Mouse (Mus musculus) c-Kit-positive CD71-positive TER-119-positive erythroid progenitor cells, embryonic 14.5 days (primary cell): ENCODE measurements around the gene Lama1.

Experiments used
- DNase-seq: peaks from one replicate; pipeline ENCODE4 v3.0.0-alpha.2; 2013; ENCODE audit warnings: low spot score

The Lama1 gene

GRCm38 (mm10) chr17:67696694-67697386 lies at the start of gene Lama1:
Gene Lama1, plus strand, starts transcription at chr17:67697259.
- no peak for DNase-seq

DNA sequence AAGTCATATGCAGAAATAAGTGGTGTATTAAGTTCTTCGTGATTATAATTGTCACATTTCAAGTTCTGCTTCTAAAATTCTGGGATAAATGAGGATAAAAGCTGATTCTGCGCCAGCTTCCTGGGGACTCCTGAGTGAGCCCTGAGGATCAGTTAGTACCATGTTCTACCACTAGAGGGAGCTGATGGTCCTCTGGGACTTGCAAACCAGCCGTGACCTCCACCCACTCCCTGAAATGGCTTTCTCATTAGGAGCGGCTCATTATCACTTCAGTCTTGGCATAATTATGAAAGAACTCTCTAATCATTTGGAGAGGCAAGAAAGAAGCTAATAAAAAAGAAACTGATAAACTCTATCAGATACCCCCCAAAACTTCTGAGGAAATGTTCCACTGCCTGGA lies 45.6 kb upstream of the Lama1 start:
- DNase-seq, result peak; percentile 34

DNA sequence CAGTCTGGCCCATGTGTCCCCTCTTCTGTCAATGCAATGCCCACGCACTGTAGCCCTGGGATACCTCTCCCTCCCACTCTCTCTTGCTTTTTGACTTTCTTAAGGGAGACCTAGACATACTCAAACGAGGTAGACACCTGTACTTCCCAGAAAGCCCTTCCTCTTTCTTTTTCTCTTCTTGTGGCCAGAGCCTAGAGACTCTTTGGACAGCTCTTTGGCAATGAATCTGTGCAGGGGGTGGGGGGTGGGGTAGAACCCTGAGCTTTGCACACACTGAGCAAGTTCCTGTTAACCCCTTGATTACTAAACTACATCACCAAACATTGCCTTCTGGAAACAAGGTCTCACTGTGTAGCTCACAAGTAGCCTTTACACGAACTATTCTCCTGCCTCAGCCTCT lies 32.8 kb upstream of the Lama1 start:
- DNase-seq, result no peak

DNA sequence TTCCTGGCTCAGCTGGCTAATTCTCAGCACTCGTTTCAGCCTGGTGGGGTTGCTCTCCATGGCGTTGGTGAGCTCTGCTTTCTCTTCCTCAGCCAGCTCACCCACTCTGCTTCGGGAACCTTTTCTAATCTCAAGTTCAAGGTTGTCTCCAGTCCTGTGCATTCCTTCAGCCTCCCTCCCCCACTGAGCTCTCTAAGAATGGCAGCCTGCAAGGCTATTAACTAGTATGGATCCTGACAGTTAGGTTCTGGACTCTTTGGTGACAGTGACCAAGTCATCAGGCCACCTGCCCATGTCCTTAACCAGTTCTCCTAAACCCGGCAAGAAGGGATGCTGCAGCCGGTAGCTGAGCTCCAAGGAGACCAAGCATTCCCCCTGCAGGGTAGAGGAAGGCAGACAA lies 30.1 kb upstream of the Lama1 start:
- no peak for DNase-seq

DNA sequence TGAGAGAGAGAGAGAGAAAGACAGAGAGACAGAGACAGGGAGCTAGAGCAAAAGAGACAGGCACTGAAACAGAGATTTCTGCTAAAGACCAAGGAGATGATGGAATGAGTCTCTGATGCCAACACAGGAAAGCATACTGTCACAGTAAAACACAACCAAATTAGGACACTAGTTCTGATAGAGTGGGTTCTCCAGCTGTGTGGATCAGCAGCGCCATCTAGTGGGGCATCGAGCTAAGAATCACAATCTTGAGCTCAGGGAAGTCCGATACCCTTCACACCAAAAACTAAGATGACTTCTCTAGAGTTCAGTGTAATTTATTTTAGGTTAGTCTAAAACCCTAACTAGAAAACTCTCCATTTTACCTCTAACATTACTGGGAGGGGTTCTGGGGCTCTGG lies 29.1 kb upstream of the Lama1 start:
- peak; percentile 9 for DNase-seq

DNA sequence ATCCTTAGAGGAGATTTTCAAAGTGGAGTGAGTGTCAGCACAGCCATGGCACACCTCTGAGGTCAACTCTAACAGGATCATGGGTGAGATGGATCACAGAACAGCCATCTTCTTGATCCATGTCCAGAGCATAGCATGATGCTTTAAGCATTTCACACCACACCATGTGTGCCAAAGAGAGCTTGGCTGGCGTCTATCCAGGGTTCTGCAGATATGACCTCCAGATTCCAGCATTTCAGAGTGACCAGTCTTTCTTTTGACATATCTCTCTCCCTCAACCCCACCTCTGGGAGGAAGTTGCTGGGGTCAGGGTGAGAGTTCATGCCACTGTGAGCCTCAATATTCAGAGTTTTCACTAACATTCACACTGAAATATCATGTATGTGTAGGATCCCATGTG lies 18.5 kb upstream of the Lama1 start:
- no peak for DNase-seq

GRCm38 (mm10) chr17:67681084-67681483 lies 16.0 kb upstream of the Lama1 start:
- DNase-seq, result no peak

DNA sequence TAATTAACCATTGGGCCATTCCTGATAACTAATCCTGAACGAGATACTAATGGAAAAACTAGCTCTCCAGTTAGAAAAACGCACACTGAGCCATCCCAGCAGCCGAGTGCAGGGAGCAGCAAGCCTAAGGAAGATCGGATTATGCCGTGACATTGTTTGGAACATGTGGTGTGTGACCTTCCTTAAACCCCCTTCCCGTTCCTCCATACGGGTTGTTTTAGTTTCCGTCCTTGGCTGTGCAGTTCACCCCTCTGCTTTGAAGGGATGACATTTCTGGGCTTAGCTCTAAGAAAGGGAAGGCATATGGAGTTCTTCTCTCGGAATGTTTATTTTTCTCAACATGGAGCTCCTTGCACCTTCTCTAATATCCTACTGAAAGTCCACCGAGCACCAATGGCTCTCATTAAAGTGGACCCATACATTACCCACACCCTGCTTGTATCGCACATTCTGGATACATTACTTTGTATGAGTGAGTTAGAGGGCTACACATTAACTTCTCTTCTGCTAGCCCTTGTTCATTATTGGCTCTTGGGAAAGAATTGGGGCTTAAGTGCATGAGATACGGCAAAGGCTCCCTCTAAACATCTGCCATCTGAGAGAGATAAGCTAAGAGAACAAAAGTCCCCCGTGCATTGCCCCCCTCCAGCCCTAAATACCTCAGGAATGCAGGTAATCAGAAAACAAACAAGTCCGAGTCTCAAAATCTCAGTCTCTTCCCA lies 11.9 kb upstream of the Lama1 start:
- DNase-seq, result no peak

GRCm38 (mm10) chr17:67687505-67687904 lies 9.6 kb upstream of the Lama1 start:
- no peak for DNase-seq

GRCm38 (mm10) chr17:67690689-67691088 lies 6.4 kb upstream of the Lama1 start:
- no peak for DNase-seq

DNA sequence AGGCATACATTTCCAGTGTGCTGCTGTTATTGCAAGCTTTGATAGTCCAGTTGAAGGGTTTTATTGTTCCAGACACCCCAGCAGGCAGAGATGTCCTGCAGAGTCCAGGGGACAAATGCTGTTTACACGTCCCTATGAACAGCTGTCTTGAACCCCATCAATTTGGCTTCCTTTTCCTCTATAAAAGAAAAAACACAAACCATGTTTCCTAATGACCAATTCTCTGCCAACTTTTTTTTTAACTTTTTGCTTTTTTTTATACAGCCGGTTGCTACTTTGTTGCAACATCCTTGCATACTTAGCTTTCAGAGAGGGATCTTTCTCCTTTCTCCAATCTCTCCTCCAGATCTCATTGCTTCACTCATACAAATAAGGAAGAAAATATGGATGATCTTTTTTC lies 4.4 kb upstream of the Lama1 start:
- no peak for DNase-seq

- no peak for DNase-seq
Measured at GRCm38 (mm10) chr17:67693861-67694260, 3.2 kb upstream of the Lama1 start.

GRCm38 (mm10) chr17:67697461-67697891 lies 417 bp downstream of the Lama1 start:
- no peak for DNase-seq

DNA sequence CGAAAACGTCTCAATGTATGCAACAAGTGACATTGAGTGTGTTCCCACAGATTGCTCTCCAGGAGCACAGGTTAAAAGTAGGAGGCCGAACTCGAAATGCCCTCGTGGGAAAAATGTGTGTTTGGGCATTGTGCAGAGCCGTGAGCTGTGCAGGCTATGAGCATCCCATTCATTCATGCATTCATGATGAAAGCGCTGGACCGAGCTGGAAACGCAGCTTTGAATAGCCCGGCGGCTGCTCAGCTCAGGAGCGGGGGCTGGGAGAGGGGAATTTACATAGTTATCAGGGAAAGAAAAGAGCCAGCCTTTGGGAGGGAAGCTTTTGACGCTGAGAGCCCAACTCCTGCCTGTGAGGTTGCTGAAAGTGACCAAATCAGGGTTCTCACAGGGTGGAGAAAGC lies 1.2 kb downstream of the Lama1 start:
- DNase-seq, result no peak

DNA sequence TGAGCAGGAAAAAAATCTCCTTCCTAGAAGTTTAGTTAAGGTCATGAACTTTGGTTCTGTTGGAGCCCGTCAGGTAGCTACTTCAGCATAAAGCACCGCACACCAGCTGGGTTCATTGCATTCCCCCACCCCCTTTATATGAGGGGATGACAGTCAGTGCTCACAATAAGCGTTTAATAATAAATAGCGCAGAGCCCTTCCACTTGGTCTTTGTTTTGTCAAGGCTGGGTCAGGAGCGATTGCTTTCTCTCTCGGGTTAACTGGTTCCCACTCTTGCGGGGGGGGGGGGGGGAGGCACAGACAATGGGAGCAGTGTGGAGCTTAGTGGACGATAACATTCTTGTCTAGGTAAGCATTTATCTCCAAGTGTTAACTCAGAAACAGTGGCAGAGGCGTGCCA lies 4.7 kb downstream of the Lama1 start:
- DNase-seq, result no peak

- no peak for DNase-seq
Measured at GRCm38 (mm10) chr17:67702941-67703340, 5.9 kb downstream of the Lama1 start.

DNA sequence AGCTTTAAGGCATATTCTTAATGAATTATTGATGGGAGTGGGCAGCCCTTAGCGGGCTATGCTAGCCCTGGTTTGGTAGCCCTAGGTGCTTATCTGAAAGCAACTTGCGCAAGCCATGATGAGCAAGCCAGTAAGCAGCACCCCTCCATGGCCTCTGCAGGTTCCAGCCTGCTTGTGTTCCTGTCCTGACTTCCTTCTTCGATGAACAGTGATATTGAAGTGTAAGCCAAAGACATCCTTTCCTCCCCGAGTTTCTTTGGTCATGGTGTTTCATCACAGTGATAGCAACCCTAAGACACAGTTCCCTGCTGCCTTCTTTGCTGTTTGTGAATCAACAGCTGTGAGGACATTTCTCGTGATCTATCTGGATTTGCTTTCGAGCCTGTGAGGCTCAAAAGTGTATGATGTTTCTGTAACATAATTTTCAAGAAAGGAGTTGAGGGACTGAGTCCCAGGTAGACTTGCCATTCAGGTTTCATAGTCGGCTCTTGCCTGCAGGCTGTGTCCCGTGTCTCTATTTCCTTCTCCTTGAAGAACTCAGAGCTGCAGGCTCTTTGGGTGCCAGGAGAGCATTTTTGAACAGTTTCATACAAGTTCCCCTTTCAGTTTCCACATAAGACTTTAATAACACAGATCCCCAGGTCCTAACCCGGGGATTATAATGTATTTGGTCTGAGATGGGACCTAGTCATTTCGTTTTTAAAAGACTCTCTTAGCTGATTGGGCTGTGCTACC lies 8.1 kb downstream of the Lama1 start:
- DNase-seq, result no peak

GRCm38 (mm10) chr17:67706372-67706771 lies 9.3 kb downstream of the Lama1 start:
- no peak for DNase-seq

- DNase-seq, result no peak
Measured at GRCm38 (mm10) chr17:67707793-67708364, 10.8 kb downstream of the Lama1 start.

DNA sequence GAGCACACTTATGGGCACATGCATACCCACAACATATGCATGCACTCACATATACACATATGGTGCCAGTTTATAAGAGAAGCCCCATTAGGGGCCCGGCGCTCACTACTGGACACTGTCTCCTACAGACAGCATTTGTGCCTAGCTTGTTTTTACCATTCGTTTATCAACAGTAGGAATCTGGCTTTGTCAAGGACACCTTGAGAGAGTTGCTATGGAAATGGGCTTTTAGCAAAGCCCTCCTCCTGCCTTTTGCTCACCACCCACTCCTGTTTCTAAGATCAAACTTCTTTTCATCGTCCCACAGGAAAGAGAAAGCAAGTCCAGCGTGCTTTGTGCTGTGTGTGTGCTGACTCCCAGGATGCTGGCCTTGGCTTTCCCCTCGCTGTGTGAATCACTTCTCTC lies 13.3 kb downstream of the Lama1 start:
- DNase-seq, result no peak

DNA sequence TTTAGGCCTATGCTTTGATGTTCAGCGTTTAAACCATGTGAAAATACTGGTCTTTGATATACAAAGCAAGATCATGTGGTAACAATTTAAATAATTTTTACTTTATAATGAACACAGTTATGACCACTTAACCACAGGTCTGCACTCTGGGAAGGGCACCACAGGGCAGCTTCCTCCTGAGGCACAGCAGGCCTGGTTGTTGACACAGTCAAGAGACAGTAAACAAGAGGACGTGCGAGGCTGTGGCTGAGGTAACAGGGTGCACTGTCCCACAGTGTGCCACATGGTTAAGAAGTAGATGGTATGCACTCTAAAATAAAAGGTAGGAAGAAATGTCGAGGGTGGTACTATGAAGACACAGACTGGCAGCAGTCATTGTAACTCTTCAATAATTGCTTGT lies 14.3 kb downstream of the Lama1 start:
- no peak for DNase-seq

- no peak for DNase-seq
Measured at GRCm38 (mm10) chr17:67712929-67713328, 15.9 kb downstream of the Lama1 start.

DNA sequence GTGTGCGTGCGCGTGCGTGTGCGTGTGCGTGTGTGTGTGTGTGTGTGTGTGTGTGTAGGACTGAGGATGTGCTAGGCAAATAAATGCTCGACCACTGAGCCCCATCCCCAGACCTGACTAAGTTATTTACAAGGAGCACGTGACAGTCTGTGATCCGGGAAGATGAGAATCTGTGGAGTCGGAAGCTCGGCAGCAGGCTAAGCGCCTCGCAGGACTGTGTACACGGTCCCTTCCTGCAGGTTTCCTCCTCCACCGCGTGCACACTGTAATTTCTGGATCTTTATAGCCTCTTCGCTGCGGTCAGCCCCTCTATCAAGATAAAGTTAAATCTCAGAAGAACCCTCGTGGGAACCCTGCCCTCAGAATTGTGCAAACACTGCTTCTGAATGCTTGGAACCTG lies 18.4 kb downstream of the Lama1 start:
- DNase-seq, result no peak
